Mouse (Mus musculus) CD4-positive, CD25-positive, alpha-beta regulatory T cell, adult 4 months (primary cell): ENCODE results near the gene Dlg1. TPM values are rescaled to one million over a fixed set of nuclear protein-coding genes. Genes with fewer than 3 reads are reported as not detected.
A peak's percentile ranks its signal among the peaks of the same experiment; 100 is the strongest.

Experiments used
- ATAC-seq: one replicate; pipeline ENCODE4 v1.8.0; 2017
- polyA plus RNA-seq, 2 experiments: library from polyadenylated mRNA; unstranded; fragments of 100-300 nt; shearing (Covaris generic); gene quantifications; one replicate each; pipeline ENCODE4 v1.2.1; 2017

Gene Dlg1
- polyA plus RNA-seq, 2 experiments from 2014 or later, result 23.9 to 29.4 TPM

- no peak for ATAC-seq
These were observed 200.7 kb downstream of the Dlg1 start for GRCm38 (mm10) chr16:31863920-31864319.

- no peak for ATAC-seq
These were observed 202.0 kb downstream of the Dlg1 start for GRCm38 (mm10) chr16:31865242-31865641.

- no peak for ATAC-seq
These were observed 203.7 kb downstream of the Dlg1 start for GRCm38 (mm10) chr16:31866911-31867310.

GRCm38 (mm10) chr16:31867736-31868135 lies 204.5 kb downstream of the Dlg1 start:
- ATAC-seq, result no peak

GRCm38 (mm10) chr16:31873721-31874120 lies 210.5 kb downstream of the Dlg1 start:
- no peak for ATAC-seq

- ATAC-seq, result no peak
These were observed 212.1 kb downstream of the Dlg1 start for GRCm38 (mm10) chr16:31875391-31875790.

- no peak for ATAC-seq
These were observed 213.1 kb downstream of the Dlg1 start for GRCm38 (mm10) chr16:31876386-31876785.

- ATAC-seq, result no peak
These were observed 214.8 kb downstream of the Dlg1 start for GRCm38 (mm10) chr16:31878052-31878451.

GRCm38 (mm10) chr16:31878573-31879257 lies 215.5 kb downstream of the Dlg1 start, which contains the start of gene Meltf:
TSS of gene Meltf (plus strand) at chr16:31878810.
- peak; percentile 37 for ATAC-seq

- no peak for ATAC-seq
These were observed 217.1 kb downstream of the Dlg1 start for GRCm38 (mm10) chr16:31880146-31880840.

- ATAC-seq, result no peak
These were observed 219.2 kb downstream of the Dlg1 start for GRCm38 (mm10) chr16:31882381-31882908.

- ATAC-seq, result no peak
These were observed 220.1 kb downstream of the Dlg1 start for GRCm38 (mm10) chr16:31883302-31883701.

GRCm38 (mm10) chr16:31883902-31884301 lies 220.7 kb downstream of the Dlg1 start:
- no peak for ATAC-seq

- ATAC-seq, result no peak
These were observed 227.7 kb downstream of the Dlg1 start for GRCm38 (mm10) chr16:31890907-31891306.

GRCm38 (mm10) chr16:31893396-31894141 lies 230.3 kb downstream of the Dlg1 start:
- ATAC-seq, result no peak

GRCm38 (mm10) chr16:31896971-31897774 lies 233.9 kb downstream of the Dlg1 start:
- ATAC-seq, result no peak

GRCm38 (mm10) chr16:31898546-31899326 lies 235.5 kb downstream of the Dlg1 start:
- ATAC-seq, result no peak

- ATAC-seq, result no peak
These were observed 238.6 kb downstream of the Dlg1 start for GRCm38 (mm10) chr16:31901886-31902285.

- no peak for ATAC-seq
These were observed 240.0 kb downstream of the Dlg1 start for GRCm38 (mm10) chr16:31903239-31903638.

GRCm38 (mm10) chr16:31905331-31905730 lies 242.1 kb downstream of the Dlg1 start:
- ATAC-seq, result no peak
